Mouse (Mus musculus): ENCODE measurements at regions not wholly inside any gene's neighbourhood (a gene's known extent, or its start where the extent isn't known, plus 50 kb on each side); places are given as distances from the start of the nearest gene placed in this dataset.

GRCm38 (mm10) chrX:11239066-11239465 is 60.0 kb upstream of the H2al1a start:
- H3K79me2 ChIP-seq (replicated peaks; ENCODE audit: control insufficient read depth, insufficient read depth, low read length) = no peaks in the 10 kb centered on the region
- no peak overlapping the region for H3K4me3 ChIP-seq
- H3K4me1 ChIP-seq (ENCODE audit: control insufficient read depth, insufficient read depth, low read length) = no peaks in the 10 kb centered on the region
- intact Hi-C loops (cut with DNase I) = no loop called here
- WGBS = 71% methylated on average over 1 of the region's 1 CpGs
- TF ChIP-seq POLR2A (IDR thresholded peaks at IDR 0.05; ENCODE audit: insufficient read depth, low read depth, low read length) (no peak), CTCF (IDR thresholded peaks at IDR 0.05) (no peak), EP300 (IDR thresholded peaks at IDR 0.05; ENCODE audit: insufficient read depth, low read depth, low read length) (no peak)
- no peak overlapping the region for H3K27ac ChIP-seq
- no peak for DNase-seq
- no peaks in the 10 kb centered on the region for H3K27me3 ChIP-seq (ENCODE audit: control insufficient read depth, insufficient read depth, low read length)
- H3K36me3 ChIP-seq (ENCODE audit: control insufficient read depth, insufficient read depth, low read length) = no peaks in the 10 kb centered on the region
- H3K9ac ChIP-seq (ENCODE audit: low read depth, low read length) = no peak overlapping the region

GRCm38 (mm10) chrX:11245576-11245975 is 53.5 kb upstream of the H2al1a start:
- H3K79me2 ChIP-seq (replicated peaks; ENCODE audit: control insufficient read depth, insufficient read depth, low read length) = no peaks in the 10 kb centered on the region
- no peaks in the 10 kb centered on the region for H3K4me1 ChIP-seq (ENCODE audit: control insufficient read depth, insufficient read depth, low read length)
- H3K36me3 ChIP-seq (ENCODE audit: control insufficient read depth, insufficient read depth, low read length) = no peaks in the 10 kb centered on the region
- no peak for TF ChIP-seq EP300 (IDR thresholded peaks at IDR 0.05; ENCODE audit: insufficient read depth, low read depth, low read length)
- TF ChIP-seq CTCF (IDR thresholded peaks at IDR 0.05) = no peak
- TF ChIP-seq POLR2A (IDR thresholded peaks at IDR 0.05; ENCODE audit: insufficient read depth, low read depth, low read length) = no peak
- H3K9ac ChIP-seq (ENCODE audit: low read depth, low read length) = no peak overlapping the region
- no peak overlapping the region for H3K27ac ChIP-seq
- H3K4me3 ChIP-seq = no peak overlapping the region
- no peaks in the 10 kb centered on the region for H3K27me3 ChIP-seq (ENCODE audit: control insufficient read depth, insufficient read depth, low read length)
- 87% methylated on average over 3 of the region's 3 CpGs for WGBS
- DNase-seq = no peak
- intact Hi-C loops (cut with DNase I) = no loop called here

Data from heart, adult 2 months (tissue).